Mouse (Mus musculus) right cerebral cortex, adult 2 months (tissue): ENCODE measurements around the gene Gm28053.

Experiments
- DNase-seq, 2 experiments: peaks; one replicate each; pipeline ENCODE4 v3.0.0; 2021 to 2022; ENCODE audit warnings: low spot score in 2 of 2

The Gm28053 gene

GRCm38 (mm10) chr6:48741273-48741672 lies 22.9 kb downstream of the Gm28053 start:
- DNase-seq = no peak

GRCm38 (mm10) chr6:48741711-48742206 lies 23.4 kb downstream of the Gm28053 start:
- no peak for DNase-seq

GRCm38 (mm10) chr6:48742422-48743351 lies 24.3 kb downstream of the Gm28053 start:
- peak in 1 of 2 experiments; percentile 44 for DNase-seq

GRCm38 (mm10) chr6:48745490-48745889 lies 27.1 kb downstream of the Gm28053 start:
- no peak for DNase-seq

GRCm38 (mm10) chr6:48745959-48746889 lies 27.8 kb downstream of the Gm28053 start, which contains the start of gene Gimap5:
Gimap5 (plus strand) TSS chr6:48746197.
- DNase-seq = peak in 1 of 2 experiments; percentile 31

GRCm38 (mm10) chr6:48747091-48747966 lies 28.9 kb downstream of the Gm28053 start:
- DNase-seq = no peak

GRCm38 (mm10) chr6:48763567-48764270 lies 45.3 kb downstream of the Gm28053 start:
- DNase-seq = no peak

GRCm38 (mm10) chr6:48764496-48764895 lies 46.1 kb downstream of the Gm28053 start:
- DNase-seq = no peak

GRCm38 (mm10) chr6:48768178-48768869 lies 49.9 kb downstream of the Gm28053 start:
- DNase-seq = no peak

GRCm38 (mm10) chr6:48768933-48769332 lies 50.5 kb downstream of the Gm28053 start:
- no peak for DNase-seq

GRCm38 (mm10) chr6:48770696-48771095 lies 52.3 kb downstream of the Gm28053 start, which contains the start of gene Gimap3:
Gimap3 (minus strand) TSS chr6:48770851.
- no peak for DNase-seq

- peak; percentile 84 to 85 for DNase-seq
Observed at GRCm38 (mm10) chr6:48772030-48772429, 53.6 kb downstream of the Gm28053 start.

GRCm38 (mm10) chr6:48784406-48784805 lies 66.0 kb downstream of the Gm28053 start:
- no peak for DNase-seq

- no peak for DNase-seq
Observed at GRCm38 (mm10) chr6:48785189-48785588, 66.8 kb downstream of the Gm28053 start.

GRCm38 (mm10) chr6:48785601-48786000 lies 67.2 kb downstream of the Gm28053 start:
- DNase-seq = no peak

- DNase-seq = no peak
Observed at GRCm38 (mm10) chr6:48787867-48788266, 69.5 kb downstream of the Gm28053 start.

- DNase-seq = no peak
Observed at GRCm38 (mm10) chr6:48801897-48802296, 83.5 kb downstream of the Gm28053 start.
